Mouse (Mus musculus): ENCODE results near the gene Nfe2. TPM values are rescaled to one million over a fixed set of nuclear protein-coding genes. Genes with fewer than 3 reads are reported as not detected.
"Not testable (repeated sequence)": the region's sequence is repeated elsewhere in the genome, so short reads cannot be mapped to it uniquely, and the experiment has no call there.

Gene Nfe2
- total RNA-seq, 2 experiments from 2014 or later = not detected

DNA sequence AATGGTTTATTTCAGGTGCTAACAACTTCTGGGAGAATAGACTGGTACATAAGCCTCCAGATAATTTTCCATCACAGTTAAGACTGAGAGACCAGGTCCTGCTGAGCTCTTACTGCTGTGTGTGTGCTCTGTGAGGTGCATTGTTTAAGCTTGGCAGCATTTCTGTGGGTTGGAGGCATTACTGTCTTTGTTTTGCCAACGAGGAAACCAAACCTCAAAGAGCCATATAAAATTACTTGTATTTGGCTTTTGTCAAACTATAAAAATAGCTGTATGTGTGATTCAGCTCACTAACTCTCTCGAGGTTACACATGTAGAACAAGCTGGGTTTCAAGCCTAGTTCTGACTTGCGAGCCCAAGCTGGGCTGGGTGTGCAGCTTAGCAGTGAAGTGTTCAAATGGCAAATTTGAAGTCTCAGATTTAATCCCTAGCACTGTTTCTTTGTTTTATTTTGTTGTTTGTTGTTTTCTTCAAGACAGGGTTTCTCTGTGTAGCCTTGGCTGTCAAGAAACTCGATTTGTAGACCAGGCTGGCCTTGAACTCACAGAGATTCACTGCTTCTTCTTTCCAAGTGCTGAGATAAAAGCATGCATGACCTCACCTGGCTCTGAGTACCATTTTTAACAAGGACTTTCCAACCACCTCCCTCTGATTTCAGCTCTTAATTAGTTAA, 34.6 kb upstream of the Nfe2 start:
- DNase-seq (ENCODE audit: extremely low spot score in 1 of 2, low spot score in 1 of 2) = no peak

DNA sequence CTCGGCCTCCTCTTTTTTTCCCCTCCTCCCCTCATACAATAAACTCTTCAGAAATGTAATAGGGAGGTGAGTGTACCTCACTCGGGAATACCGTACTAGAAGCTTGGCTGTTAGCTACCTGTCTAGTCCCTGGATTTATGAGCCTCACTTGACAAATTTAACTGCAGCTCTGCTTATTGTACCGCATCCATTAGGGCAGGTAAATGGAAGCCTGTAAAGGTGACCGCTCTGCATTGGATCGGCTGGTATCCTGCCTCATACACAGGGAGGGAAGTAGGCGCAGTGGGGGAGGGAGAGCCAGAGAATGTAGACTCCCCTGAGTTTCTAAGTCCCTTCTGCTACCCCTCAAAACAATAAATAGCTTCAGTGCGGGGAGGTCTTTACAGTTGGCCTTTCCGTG, 32.6 kb upstream of the Nfe2 start:
- DNase-seq (ENCODE audit: extremely low spot score in 1 of 2, low spot score in 1 of 2) = no peak

DNA sequence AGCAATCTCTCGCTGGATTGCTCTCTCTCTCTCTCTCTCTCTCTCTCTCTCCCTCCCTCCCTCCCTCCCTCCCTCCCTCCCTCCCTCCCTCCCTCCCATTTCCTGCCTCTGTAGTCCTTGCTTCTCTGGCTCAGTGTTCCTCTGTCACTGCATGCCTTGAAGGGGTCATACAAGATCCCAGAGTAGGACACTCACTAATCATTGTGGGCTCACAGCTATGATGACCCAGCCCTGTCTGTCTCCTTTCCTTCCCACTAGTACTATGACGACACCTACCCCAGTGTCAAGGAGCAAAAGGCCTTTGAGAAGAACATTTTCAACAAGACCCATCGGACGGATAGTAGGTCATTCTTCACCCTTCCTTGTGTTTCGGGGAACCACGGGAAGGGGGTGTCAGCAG, 32.2 kb upstream of the Nfe2 start:
- no peak for DNase-seq (ENCODE audit: extremely low spot score in 1 of 2, low spot score in 1 of 2)

DNA sequence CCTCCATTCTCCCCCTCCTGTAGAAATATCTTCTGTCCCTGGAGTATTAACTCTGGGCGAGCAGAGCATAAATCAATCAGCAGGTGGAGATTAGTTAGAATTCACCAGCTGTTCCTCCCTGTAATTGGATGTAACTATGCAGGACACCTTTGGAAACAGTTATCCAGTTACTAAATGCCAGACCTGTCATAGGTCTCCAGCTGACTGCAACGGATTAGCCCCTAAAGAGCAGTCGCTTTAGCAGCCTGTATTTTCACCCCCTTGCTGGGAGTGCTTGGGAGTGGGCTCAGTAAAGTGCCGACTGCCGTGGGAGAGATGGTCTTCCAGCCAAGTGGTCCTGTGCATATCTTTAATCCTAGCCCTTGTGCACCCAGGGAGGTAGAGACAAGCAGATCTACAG, 31.4 kb upstream of the Nfe2 start:
- no peak for DNase-seq (ENCODE audit: extremely low spot score in 1 of 2, low spot score in 1 of 2)

DNA sequence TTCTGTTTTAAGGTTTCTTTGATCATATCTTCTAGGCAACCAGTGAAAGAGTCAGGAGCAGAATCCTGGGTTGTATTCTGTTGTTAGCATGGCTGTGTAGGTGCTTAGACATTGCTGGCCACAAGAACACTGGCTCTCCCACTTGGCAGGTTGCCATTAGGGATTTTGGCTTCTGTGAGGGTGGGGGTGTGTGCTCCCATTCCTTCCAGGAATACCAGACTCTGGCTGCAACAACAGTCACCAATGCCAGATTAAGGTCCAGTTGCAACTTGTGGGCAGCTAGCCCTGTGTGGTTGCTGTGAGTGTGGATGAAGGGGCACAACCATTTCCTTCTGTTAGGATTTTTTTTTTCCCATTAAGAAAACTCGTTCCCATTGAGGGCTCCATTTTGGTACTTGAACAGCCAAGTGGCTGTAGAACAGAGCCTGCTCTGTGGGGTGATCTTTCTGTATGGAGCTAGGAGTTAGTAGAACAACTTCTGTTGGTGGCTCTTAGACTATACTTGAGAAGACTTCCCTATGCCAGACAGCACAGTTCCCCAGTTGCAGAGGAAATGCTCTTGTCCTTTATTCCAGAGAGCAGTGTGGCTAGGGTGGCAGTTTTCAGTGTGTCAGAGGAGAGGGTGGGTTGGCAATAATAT, 27.7 kb upstream of the Nfe2 start:
- DNase-seq (ENCODE audit: extremely low spot score in 1 of 2, low spot score in 1 of 2) = no peak

DNA sequence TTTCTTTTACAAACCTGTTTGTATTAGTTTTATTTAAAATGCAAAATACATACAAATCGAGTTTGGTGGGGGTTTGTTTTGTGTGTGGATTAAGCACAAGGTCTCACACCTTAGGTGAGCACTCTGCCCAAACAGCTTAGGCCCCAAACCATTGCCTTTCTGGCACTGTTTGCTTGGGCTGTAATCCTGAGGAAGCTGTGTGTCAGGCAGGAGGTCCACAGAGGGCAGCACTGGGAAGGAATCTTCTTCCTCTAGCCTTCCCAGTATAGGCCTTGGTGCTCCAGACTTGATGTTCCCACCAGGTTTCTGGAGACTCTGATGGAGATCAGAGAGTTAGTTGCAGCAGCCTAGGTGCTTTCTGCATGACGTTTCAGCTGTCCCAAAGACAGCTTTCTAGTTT, 26.4 kb upstream of the Nfe2 start:
- no peak for DNase-seq (ENCODE audit: extremely low spot score in 1 of 2, low spot score in 1 of 2)

DNA sequence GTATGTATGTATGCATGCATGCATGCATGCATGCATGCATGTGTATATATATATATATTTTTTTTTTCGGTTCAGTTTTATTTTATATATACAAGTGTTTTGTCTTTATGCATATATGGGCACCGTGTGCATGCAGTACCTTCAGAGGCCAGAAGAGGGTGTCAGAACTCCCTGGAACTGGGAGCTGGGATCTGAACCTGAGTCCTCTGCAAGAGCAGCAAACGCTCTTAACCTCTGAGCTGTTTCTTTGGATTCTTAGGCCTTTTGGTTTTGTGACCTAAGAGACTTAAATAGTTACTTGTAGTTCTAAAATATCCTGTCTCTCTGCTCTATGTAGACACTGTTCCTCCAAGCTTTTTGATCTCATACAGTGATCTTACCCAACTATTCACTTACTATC, 25.9 kb upstream of the Nfe2 start:
- DNase-seq (ENCODE audit: extremely low spot score in 1 of 2, low spot score in 1 of 2) = peak in 1 of 2 experiments; percentile 47

DNA sequence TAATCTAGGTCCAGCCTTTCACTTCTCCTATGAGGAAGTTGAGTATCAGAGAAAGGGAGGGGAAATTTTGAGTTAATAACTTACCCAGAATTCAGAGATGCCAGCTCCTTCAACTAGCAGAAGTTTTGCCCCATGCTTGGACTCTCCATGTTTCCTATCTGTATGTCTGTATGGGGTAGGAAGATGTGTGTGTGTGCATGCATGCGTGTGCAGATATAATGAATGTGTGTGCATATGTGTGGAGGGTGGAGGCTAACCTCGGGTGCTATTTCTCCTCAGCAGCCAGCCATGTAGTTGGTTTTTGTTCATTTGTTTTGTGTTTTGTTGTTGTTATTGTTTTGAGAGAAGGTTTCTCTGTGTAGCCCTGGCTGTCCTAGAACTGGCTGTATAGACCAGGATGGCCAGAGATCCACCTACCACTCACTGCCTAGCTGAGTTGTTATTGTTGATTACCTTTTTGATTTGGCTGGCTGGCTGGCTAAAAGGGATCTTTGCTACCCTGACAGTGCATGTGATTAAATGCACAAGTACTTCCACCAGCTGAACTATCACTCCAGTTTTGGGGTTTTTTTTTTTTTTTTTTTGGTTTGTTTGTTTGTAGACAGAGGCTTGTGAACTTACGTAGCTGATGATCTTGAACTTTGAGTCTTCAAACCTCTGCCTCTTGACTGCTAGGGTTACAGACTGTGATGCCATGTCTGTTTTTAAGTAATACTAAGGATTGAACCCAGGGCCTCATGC, 23.4 kb upstream of the Nfe2 start:
- DNase-seq (ENCODE audit: extremely low spot score in 1 of 2, low spot score in 1 of 2) = no peak

DNA sequence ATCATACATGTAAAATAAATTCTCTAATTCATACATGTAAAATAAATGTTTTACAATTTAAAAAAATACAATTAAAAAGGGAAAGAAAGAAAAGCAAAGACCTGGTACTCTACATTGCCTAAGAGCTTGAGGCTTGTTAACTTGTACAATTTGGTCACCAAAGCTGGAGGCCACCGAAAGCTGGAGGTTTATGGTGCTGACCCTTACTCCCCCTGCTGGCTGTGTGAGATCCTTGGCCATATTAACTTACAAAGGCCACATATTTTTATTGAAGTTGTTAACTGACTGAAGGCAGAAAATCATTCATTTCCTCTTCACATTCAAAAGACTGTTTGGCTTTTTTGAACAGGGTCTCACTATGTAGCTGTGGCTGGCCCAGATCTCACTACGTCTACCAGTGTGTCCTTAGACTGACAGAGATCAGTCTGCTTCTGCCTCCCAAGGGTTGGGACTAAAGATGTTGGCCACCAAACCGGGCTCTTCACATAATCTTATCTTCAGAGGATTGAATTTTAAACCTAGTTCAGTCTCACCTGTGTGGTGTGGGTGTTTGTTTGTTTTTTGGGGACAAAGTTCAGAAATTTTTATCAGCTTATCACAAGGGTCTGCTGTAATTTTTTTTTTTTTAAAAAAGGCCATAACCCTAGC, 22.7 kb upstream of the Nfe2 start:
- DNase-seq (ENCODE audit: extremely low spot score in 1 of 2, low spot score in 1 of 2) = no peak

DNA sequence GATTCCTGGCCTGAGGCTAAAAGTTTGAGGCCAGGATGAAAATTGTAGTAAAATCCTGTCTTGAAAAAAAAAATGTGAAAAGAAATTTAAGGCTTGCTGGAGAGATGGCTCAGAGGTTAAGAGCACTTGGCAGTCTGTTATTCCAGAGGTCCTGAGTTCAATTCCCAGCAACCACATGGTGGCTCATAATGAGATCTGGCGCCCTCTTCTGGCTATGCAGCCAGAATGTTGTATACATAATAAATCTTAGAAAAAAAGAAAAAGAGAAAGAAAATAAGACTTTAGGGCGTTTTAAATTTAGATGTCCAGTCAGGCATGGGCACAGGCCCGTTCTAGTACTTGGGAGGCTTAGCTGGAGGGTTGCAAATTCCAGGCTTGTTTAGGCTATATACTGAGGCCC, 21.5 kb upstream of the Nfe2 start:
- DNase-seq (ENCODE audit: extremely low spot score in 1 of 2, low spot score in 1 of 2) = no peak

DNA sequence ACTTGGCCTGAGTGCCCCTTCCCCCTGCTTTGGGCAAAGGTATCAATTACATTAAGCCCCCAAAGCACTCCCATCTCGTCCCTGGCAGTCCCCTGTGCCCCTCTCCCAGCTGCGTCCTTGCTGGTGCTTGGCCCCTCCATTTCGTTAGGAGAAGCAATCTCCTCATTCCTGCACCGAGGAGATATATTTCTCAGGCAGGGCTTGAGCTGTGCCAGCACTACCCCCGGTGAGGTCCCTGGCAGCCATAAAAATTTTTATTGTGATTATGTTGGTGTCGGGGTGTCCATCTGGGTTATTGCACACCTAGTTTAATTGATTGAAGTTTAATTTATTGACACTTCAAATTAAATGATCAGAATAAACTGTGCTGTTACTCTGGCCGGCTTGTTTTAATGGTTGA, 19.7 kb upstream of the Nfe2 start:
- DNase-seq (ENCODE audit: extremely low spot score in 1 of 2, low spot score in 1 of 2) = no peak

DNA sequence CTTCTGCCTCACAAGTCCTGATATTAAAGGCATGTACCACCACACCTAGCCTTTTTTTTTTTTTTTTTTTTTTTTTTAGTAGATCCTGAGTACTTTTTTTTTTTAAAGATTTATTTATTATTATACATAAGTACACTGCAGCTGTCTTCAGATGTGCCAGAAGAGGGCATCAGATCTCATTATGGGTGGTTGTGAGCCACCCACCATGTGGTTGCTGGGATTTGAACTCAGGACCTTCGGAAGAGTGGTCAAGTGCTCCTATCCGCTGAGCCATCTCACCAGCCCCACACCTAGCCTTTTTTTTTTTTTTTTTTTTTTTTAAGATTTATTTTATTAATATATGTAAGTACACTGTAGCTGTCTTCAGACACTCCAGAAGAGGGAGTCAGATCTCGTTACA, 17.7 kb upstream of the Nfe2 start:
- not testable (repeated sequence) for DNase-seq (ENCODE audit: extremely low spot score in 1 of 2, low spot score in 1 of 2)

DNA sequence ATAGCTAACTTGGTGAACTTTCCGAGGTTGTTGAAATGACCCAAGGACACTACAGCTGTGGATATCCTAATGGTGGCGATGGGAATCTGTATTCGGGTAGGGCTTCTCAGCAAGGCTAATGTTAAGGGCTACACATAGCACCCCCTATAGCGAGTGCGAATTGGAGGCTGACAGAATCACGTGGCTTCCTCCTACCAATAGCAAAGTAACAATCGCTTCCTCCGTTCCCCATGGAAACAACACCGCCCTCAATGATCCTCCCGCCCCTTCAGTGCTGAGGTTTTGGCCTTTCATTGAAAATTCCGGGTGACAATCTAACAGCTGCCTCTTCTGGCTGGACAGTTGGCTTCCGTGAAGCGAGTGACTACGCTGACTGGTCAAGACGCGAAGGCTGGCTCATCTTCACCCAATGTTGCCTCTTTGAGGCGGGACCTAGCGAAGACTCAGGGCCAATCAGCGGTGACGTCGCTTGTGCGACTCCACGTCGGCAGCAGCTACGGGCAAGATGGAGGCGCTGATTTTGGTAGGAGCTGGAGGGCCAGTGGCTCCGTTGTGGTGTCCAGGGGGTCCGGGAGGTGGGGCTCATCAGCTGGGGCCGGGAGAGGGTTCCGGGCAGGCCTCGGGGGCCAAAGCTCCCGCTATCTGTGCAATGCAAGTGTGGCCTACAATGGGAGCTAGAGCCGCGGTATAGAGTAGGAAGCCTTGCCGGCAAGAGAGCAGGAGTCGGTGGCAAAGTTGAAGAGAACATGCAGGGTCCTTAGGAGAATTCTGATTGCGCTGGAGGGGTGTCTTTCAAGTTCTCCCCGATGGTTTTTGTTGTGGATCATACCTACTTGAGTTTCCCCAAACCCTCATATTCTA, 14.4 kb upstream of the Nfe2 start, which contains the start of gene Copz1:
TSS of gene Copz1 (plus strand) at position 296 of the 861 bp plus-strand sequence.
- DNase-seq (ENCODE audit: extremely low spot score in 1 of 2, low spot score in 1 of 2) = peak; percentile 82 to 89

DNA sequence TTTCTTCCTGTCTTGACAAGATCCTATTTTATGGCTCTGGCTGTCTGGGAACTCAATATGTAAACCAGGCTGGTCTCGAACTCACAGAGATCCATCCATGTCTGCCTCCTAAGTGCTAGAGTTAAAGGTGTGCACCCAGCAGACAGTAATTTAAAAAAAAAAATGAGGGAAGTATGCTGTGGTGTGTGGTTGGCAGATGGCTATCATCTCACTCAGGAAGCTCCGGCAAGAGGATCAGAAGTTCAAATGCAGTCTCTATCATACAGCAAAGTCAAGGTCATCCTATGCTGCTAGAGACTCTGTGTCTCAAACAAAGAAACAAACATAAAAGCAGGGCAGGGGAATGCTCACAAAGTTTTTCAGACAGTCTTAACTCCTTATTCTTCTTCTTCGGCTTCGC, 10.7 kb upstream of the Nfe2 start:
- no peak for DNase-seq (ENCODE audit: extremely low spot score in 1 of 2, low spot score in 1 of 2)

DNA sequence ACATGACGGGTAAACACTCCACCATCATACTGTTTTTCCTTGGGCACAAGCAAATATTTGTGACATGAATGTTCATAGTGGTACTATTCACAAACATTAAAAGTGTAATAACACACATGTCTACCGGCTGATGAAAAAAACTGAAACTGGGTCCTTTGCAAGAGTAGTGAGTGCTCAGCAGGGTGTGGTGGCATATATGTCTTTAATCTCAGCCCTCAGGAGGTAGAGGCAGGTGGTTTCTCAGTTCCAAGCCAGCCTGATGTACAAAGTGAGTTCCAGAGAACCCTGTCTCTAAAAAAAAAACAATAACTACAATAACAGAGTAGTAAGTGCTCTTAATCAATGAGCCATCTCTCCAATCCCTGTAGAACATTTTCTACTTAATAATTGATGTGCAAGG, 6.6 kb upstream of the Nfe2 start:
- no peak for DNase-seq (ENCODE audit: extremely low spot score in 1 of 2, low spot score in 1 of 2)

DNA sequence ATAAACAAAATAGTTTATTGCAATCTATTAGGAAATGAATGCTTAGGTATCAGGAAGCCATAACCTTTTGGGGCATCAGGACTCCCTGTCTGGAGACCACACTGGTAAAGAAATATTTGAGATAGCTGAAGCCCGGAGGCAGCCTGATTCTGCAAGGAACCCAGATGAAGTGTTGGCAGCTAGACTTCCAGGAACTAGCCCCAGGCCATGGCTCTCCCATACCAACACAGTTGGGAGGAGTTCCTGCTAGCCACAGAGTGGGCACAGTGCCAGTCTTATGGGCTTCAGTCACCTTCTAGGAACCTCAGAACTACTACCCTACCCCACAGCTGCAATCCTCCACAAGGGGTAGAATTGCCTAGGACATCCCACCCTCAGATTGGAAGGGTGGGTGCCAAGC, 1.8 kb upstream of the Nfe2 start:
- DNase-seq (ENCODE audit: extremely low spot score in 1 of 2, low spot score in 1 of 2) = no peak

DNA sequence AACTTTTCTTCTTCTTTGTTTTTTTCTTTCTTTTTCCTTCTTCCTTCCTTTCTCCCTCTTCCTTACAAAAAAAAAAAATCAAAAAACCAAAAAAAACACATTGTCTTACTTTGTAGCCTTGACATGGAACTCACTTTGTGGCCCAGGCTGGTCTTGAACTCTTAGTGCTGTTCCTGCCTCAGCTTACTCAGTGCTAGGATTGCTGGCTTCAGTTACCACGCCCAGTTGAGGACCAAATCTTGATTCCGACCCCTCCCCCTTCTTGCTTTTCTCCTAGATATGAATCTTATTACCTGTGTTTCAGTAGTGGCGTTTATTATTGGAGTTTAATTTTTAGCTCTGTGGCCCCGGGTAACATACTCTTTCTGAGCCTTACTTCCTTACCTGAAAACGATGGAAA, 959 bp upstream of the Nfe2 start:
- no peak for DNase-seq (ENCODE audit: extremely low spot score in 1 of 2, low spot score in 1 of 2)

DNA sequence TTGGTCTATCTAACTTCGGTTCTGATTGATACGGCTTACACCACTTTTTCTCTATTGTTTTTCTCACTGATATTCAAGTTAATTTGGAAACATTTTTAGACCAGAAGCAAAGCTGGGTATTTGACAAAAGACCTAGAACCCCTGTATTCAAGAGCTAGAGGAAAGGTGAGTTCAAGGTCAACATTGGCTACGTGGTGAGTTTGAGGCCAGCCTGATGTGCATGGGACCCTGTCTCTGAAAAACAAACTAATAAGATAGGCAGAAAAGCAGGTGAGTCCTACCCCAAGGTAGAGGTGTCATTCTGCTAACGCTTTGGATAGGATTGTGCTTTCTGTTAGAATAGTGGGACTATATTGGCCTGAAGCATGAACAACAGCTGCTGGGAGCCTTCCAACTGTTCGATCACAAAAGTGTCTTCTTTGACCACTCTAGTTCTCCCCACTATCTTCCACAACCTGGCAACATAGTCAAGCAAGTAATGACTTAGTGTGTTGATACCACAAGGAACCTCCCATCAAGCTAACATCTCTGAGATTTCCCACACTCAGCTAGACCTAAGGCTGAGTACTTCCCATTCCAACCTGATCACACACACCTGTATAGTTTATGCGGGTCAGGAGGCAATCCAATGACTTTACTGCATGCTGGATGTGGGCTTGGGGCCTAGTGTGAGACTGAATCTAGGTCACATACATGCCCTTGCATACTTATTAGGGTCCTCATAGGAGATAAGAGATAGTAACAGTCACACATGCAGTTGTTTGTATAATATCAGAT, 1.8 kb downstream of the Nfe2 start:
- no peak for DNase-seq (ENCODE audit: extremely low spot score in 1 of 2, low spot score in 1 of 2)

DNA sequence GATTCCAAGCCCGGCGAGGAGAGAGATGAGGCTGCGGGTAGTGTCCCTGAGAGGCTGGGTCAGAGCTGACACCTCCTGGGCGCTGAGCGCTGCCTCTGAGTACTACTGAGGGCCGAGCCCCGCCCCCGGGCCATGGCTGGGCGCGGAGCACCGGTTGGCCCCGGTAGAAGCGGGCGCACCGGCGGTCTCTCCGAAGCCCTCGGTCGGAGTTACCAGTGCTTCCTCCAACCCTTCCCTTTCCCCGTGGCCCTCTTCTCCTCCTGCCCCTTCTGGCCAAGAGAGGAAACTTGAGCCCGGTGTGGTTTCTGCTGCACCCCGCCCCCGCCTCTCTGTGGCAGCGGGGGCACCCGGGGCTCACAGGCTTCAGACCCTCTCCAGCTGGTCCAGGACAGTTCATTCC, 3.0 kb downstream of the Nfe2 start:
- DNase-seq (ENCODE audit: extremely low spot score in 1 of 2, low spot score in 1 of 2) = no peak

DNA sequence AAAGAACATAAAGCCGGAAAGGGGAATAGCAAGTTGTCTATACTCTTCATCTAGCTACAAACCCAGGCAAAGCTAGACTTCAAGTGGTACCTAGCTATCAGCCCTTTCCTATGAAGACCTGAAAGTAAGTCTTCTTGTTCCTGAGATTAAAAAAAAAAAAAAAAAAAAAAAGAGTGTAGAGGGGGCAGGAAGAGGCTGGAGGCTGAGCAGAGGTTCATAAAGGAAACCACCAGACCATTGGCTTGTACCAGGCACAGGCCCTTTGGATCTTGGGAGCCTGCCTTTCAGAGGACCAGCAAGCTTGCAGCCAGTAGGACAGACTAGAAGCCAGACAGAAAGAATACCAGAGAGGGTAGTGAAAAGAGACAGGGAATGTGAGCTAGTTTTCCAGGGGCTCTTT, 4.9 kb downstream of the Nfe2 start:
- DNase-seq (ENCODE audit: extremely low spot score in 1 of 2, low spot score in 1 of 2) = no peak
